Mouse (Mus musculus) common myeloid progenitor, adult 5-6 weeks (primary cell): ENCODE results near the gene Cxcl16. TPM values are rescaled to one million over a fixed set of nuclear protein-coding genes. Genes with fewer than 3 reads are reported as not detected.

Experiments
- ATAC-seq: replicated peaks from 2 replicates; pipeline ENCODE4 v1.8.0; 2016; ENCODE audit warnings: low read depth, mild to moderate bottlenecking, moderate TSS enrichment, inconsistent platforms; ENCODE audit not compliant: poor library complexity, severe bottlenecking
- total RNA-seq: library from RNA; stranded (forward); fragments of 200-1000, 187-1606 nt; gene quantifications from 2 replicates; pipeline ENCODE4 v1.2.3, GENCODE M21; 2017

Cxcl16 gene
- total RNA-seq, 1 experiment from 2014 or later: not detected

- ATAC-seq: no peak
These were observed 840 bp downstream of the Cxcl16 start, which contains the start of gene Zmynd15 for GRCm38 (mm10) chr11:70458688-70459600. TSS of gene Zmynd15 (plus strand) at chr11:70459433.

GRCm38 (mm10) chr11:70453261-70454044 is 6.3 kb downstream of the Cxcl16 start:
- no peak for ATAC-seq

GRCm38 (mm10) chr11:70451797-70452498 is 7.8 kb downstream of the Cxcl16 start, which contains the start of gene Med11:
TSS of gene Med11 (plus strand) at chr11:70451919.
- peak; percentile 92 for ATAC-seq

GRCm38 (mm10) chr11:70450926-70451325 is 8.9 kb downstream of the Cxcl16 start:
- ATAC-seq: no peak

GRCm38 (mm10) chr11:70447373-70447772 is 12.4 kb downstream of the Cxcl16 start:
- no peak for ATAC-seq

- ATAC-seq: peak; percentile 62; the same call in 1 of the 2 replicates
These were observed 13.0 kb downstream of the Cxcl16 start for GRCm38 (mm10) chr11:70446756-70447155.

GRCm38 (mm10) chr11:70444667-70445066 is 15.1 kb downstream of the Cxcl16 start:
- no peak for ATAC-seq

- ATAC-seq: no peak
These were observed 15.8 kb downstream of the Cxcl16 start for GRCm38 (mm10) chr11:70443964-70444363.

GRCm38 (mm10) chr11:70441882-70442281 is 17.9 kb downstream of the Cxcl16 start:
- ATAC-seq: no peak

GRCm38 (mm10) chr11:70440637-70441036 is 19.1 kb downstream of the Cxcl16 start:
- no peak for ATAC-seq

GRCm38 (mm10) chr11:70438728-70439374 is 20.9 kb downstream of the Cxcl16 start:
- no peak for ATAC-seq

GRCm38 (mm10) chr11:70437426-70437825 is 22.4 kb downstream of the Cxcl16 start:
- ATAC-seq: no peak

GRCm38 (mm10) chr11:70435476-70435875 is 24.3 kb downstream of the Cxcl16 start:
- no peak for ATAC-seq

GRCm38 (mm10) chr11:70433951-70434350 is 25.8 kb downstream of the Cxcl16 start:
- ATAC-seq: no peak

- peak; percentile 4 for ATAC-seq
These were observed 26.2 kb downstream of the Cxcl16 start for GRCm38 (mm10) chr11:70433569-70433943.

GRCm38 (mm10) chr11:70432895-70433568 is 26.8 kb downstream of the Cxcl16 start:
- ATAC-seq: peak; percentile 33

GRCm38 (mm10) chr11:70432048-70432894 is 27.5 kb downstream of the Cxcl16 start, which contains the start of gene Arrb2:
TSS of gene Arrb2 (plus strand) at chr11:70432635.
- peak; percentile 81 for ATAC-seq

GRCm38 (mm10) chr11:70431574-70431973 is 28.2 kb downstream of the Cxcl16 start:
- ATAC-seq: no peak
